Mouse (Mus musculus) telencephalon, adult 2 months (tissue): Measurements from ENCODE around the gene Smyd1.
"Not testable (repeated sequence)": the region's sequence is repeated elsewhere in the genome, so short reads cannot be mapped to it uniquely, and the experiment has no call there.

ENCODE experiments used
- DNase-seq: peaks from one replicate; pipeline ENCODE4 v3.0.0-alpha.2; 2011; ENCODE audit warnings: low read depth, low spot score

Smyd1 gene

DNA sequence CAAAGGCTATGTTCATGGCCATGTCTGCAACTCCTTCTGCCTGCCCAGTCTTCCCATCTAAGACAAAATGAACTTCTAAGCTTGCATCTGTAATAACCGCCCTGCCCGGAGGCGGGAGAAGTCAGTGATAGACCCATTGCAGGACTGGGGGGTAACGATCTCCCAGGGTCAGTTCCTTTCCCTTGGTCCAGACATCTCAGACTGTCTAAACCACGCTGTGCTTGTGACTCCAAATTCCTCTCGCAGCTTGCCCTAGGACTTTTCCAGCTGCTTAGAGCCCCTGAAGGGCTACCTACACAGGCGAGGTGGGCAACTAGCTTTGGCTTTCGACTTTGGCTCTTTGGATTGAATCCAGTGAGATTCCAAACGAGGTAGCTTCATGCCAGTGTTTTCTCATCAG is 2.8 kb upstream of the Smyd1 start:
- no peak for DNase-seq

GRCm38 (mm10) chr6:71322491-71322921 is 473 bp upstream of the Smyd1 start, which contains the start of gene Cd8b1:
Gene Cd8b1 (plus strand): TSS chr6:71322788.
- no peak for DNase-seq

GRCm38 (mm10) chr6:71307486-71307885 is 14.5 kb downstream of the Smyd1 start:
- DNase-seq: no peak

DNA sequence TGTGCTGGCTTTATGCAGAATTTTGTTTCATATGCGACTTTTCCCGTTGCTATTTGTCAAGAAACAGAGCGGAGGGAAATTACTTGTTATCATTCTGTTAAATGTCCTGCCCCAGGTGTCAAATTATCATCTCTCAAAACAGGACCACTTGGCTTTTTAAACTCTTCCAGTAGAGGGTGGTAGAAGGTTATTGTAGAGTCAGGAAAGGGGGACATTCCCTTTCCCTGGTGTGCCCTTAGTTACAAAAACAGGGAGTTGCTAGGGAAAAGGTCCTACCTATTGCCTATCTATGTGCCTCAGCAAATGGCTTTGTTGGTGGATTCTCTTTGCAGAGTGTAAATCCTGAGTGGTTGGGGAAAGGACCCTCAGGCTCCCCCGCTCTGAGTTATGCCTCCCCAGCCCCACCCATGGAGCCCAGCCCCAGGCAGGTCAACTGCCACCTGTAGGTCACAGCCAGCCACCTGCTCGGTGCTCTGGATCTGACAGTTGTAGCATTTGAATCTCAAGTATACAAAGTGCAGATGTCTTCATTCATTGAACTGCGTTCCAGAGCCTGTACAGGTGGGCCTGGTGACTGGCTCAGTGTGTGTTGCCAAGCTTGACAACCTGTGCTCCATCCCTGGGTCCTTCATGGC is 19.8 kb downstream of the Smyd1 start:
- no peak for DNase-seq

DNA sequence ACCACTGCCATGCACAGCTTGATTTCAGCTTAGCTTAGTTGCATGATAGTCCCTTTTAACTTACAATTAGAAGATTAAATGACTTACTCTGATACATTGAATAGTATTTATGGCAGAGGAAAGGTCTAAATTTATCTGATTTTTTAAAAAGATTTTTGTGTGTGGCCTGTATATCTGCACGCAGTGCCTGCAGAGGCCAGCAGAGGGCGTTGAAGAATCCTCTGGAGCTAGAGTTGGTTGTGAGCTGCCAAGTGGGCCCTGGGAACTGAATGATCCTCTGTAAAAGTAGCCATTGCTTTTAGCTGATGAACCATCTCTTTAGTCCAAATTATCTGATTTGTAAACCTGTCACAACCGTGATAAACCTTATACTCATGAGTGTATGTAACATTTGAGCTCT is 23.3 kb downstream of the Smyd1 start:
- DNase-seq: no peak

- DNase-seq: no peak
Measured at GRCm38 (mm10) chr6:71298051-71298450, 24.0 kb downstream of the Smyd1 start.

GRCm38 (mm10) chr6:71295303-71295702 is 26.7 kb downstream of the Smyd1 start:
- no peak for DNase-seq

DNA sequence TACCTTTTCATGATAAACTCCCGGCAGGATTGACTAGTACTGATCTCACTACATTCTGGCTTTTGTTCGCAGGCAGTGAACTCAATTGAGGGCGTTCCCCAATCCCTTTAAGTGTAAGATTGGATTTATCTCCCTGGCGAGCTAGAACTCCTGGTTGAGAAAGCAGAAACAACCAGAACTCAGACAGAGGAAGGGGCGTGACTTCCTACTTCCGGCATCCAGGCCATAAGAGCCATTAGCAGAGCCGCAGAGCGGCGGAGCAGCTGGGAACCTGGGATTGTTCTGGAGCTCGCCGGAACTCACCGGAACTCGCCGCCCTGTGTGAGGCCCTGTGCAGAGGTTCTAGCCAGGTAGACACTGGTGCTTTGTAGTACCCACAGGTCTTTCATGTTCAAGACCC is 28.5 kb downstream of the Smyd1 start:
- DNase-seq: no peak

- no peak for DNase-seq
Measured at GRCm38 (mm10) chr6:71279418-71279817, 42.6 kb downstream of the Smyd1 start.

GRCm38 (mm10) chr6:71274621-71275020 is 47.4 kb downstream of the Smyd1 start:
- DNase-seq: no peak

GRCm38 (mm10) chr6:71273715-71274114 is 48.3 kb downstream of the Smyd1 start:
- DNase-seq: no peak

GRCm38 (mm10) chr6:71272316-71272741 is 49.7 kb downstream of the Smyd1 start:
- DNase-seq: peak; percentile 2

- peak; percentile 96 for DNase-seq
Measured at GRCm38 (mm10) chr6:71271389-71272315, 50.4 kb downstream of the Smyd1 start, which contains the start of gene Krcc1. Gene Krcc1 (plus strand): TSS chr6:71271677.

GRCm38 (mm10) chr6:71271057-71271388 is 51.0 kb downstream of the Smyd1 start:
- DNase-seq: no peak

DNA sequence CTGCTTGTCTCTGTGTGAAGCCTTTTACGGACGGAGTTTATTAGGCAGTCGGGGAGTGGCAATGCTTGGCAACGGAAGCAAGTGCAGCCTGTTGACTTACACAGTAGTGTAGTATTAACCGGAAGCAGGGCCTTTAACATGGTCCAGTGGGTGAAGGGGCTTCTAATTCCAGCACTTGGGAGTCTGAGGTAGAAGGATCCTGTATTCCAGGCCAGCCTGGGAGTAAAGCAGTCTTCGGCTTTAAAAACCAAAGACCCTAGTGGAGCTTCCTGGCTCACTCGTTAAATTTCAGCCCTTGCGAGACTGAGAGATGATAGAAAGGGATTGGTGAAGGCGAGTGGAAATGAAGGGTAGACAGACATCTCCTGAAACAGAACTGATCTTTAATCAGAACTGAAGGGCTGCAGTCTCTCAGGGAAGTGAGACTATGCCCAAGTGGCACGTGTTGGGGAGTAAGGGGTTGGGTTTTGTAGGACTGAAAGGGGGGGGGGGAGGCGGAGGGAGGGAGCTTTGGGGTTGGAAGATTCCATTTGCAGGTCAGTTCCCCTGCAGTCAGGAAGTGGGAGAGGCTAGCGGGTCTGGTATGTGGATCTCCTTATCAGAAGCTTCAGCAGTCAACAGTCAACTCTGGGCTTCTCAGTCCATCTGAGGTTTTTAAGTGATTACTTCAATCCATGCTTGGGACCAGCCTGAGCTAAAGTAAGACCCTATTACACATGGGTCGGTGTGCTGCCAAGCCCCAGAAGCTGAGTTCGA is 51.6 kb downstream of the Smyd1 start:
- peak; percentile 45 for DNase-seq

DNA sequence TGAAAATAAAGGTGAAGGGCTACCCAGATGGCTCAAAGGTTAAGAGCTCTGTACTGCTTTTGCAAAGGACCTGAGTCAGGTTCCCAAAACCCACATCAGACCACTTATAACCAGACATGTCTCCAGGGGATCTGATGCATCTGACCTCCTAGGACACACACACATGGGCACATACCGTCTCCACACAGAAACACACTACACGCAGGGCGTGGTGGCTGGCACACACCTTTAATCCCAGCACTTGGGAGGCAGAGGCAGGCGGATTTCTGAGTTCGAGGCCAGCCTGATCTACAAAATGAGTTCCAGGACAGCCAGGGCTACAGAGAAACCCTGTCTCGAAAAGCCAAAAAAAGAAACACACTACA is 52.4 kb downstream of the Smyd1 start:
- DNase-seq: not testable (repeated sequence)

DNA sequence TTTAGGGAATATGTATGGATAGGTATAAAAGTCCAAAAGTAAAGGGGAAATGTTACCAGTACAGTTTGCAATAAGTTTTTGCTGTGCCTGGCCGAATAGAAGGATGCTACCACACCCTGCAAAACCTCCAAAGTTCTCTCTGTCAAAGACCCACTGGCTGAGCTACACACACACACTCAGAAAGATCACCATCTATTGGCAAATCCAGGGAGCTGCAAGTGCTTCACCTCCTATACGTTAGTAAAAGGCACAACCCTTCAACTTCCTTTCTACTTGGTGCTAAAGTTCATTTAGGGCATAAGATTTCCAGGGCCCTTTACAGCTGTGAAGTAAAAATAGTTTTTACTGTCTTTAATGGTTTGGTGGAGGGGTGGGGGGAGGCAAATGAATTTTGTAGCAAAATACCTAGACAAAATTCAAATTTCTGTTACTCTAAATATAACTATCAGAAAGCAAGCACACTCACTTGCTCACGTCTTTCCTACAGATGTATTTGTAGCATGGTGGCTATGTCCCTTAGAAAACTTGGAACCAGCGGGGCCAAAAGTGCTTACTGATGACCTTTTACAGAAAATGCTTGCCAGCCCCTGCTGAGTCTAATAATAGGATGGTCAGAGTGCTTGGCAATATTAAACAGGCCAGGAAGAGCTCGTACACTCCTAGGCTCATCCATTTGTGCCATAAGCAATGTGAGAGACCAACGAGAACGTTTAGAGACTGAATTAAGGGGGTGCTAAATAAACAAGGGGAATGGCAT is 52.9 kb downstream of the Smyd1 start:
- no peak for DNase-seq

DNA sequence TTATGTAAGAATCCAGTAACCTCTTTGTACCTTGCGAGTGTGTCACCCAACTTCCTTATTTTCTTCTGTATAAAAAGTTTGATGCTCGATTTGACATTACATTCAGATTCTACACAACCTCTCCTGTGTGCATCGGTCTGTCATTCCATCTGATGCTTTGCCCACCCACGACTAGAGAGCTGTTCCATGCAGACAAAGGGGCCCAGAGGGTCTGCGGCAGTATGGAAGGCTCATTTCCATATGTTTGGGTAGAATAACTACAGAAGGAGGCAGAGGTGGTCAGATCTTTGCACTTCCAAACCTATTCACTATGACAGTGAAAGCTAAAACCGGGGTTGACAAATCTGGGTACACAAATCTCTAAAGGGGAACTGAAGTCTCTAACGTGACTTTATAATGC is 54.4 kb downstream of the Smyd1 start:
- DNase-seq: not testable (repeated sequence)

GRCm38 (mm10) chr6:71262142-71262833 is 59.7 kb downstream of the Smyd1 start:
- DNase-seq: no peak

- DNase-seq: no peak
Measured at GRCm38 (mm10) chr6:71261060-71261459, 61.0 kb downstream of the Smyd1 start.
